Mouse (Mus musculus): ENCODE data around the gene Sdk1. TPM values are rescaled to one million over a fixed set of nuclear protein-coding genes. Genes with fewer than 3 reads are reported as not detected.

Gene Sdk1
- total and polyA plus RNA-seq, 2 experiments, result 0.18 to 0.27 TPM

DNA sequence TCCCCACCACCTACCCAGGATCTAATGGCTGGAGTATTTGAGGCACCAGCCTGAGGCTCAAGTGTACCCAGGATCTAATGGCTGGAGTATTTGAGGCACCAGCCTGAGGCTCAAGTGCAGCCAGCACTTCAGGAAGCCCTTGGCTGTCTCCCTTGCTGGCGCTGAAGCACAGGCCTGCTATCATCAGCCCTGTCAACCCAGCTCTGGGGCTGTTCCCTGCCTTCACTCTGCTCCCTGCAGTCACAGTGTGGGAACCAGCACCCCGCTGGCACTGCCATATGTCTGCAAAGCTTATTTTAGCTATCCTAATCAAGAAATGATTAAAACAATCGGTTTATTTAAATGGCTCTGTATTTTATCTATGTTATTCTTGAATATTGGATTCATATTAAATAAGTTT is 457.1 kb downstream of the Sdk1 start:
- H3K27ac ChIP-seq (replicated peaks; ENCODE audit: insufficient read depth, low read depth, low read length), result no peak overlapping the region
- no peaks in the 10 kb centered on the region for H3K27me3 ChIP-seq (ENCODE audit: control insufficient read depth, insufficient read depth, low read length)
- no peaks in the 10 kb centered on the region for H3K79me2 ChIP-seq (ENCODE audit: control insufficient read depth, insufficient read depth, low read length)
- no peaks in the 10 kb centered on the region for H3K36me3 ChIP-seq (ENCODE audit: control insufficient read depth, insufficient read depth, low read length)
- no peak overlapping the region for H3K4me3 ChIP-seq (ENCODE audit: insufficient read depth, low read depth, low read length)
- H3K9ac ChIP-seq (ENCODE audit: low read depth, low read length), result no peak overlapping the region
- TF ChIP-seq CTCF (IDR thresholded peaks at IDR 0.05; ENCODE audit: low read depth, low read length) (no peak), POLR2A (IDR thresholded peaks at IDR 0.05; ENCODE audit: extremely low read depth, insufficient read depth, low read length) (no peak)
- H3K4me1 ChIP-seq (ENCODE audit: control insufficient read depth, insufficient read depth, low read length), result no peaks in the 10 kb centered on the region
- WGBS, result 79% methylated on average over 3 of the region's 3 CpGs
- no peak for DNase-seq (ENCODE audit: extremely low read depth, low read depth, low spot score)

DNA sequence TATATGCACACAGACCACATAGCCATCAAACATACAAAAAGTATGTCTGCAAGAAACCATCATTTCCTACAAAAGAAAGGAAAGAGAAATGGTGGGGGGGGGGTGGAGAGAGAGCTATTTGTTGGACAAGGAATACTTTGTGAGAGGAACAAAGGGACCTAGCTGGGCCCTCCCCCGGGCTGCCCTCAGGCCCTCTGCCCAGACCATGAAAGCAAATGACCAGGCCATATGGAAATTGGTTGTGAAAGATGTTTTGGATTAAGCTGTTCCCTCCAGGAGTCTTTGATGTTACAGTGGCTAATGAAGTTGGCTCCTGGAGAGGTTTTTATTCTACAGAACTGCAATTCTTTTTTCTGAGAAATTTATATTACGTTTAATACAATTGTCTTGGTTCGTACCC is 479.5 kb downstream of the Sdk1 start:
- no peak for DNase-seq (ENCODE audit: extremely low read depth, low read depth, low spot score)
- Histone ChIP-seq H3K27me3 (ENCODE audit: control insufficient read depth, insufficient read depth, low read length) (no peaks in the 10 kb centered on the region), H3K4me3 (ENCODE audit: insufficient read depth, low read depth, low read length) (no peak overlapping the region), H3K36me3 (ENCODE audit: control insufficient read depth, insufficient read depth, low read length) (no peaks in the 10 kb centered on the region), H3K79me2 (ENCODE audit: control insufficient read depth, insufficient read depth, low read length) (no peaks in the 10 kb centered on the region), H3K9ac (ENCODE audit: low read depth, low read length) (no peak overlapping the region), H3K4me1 (ENCODE audit: control insufficient read depth, insufficient read depth, low read length) (no peaks in the 10 kb centered on the region), H3K27ac (replicated peaks; ENCODE audit: insufficient read depth, low read depth, low read length) (no peak overlapping the region)
- WGBS, result 86% methylated on average over 3 of the region's 3 CpGs
- no peak for TF ChIP-seq POLR2A (IDR thresholded peaks at IDR 0.05; ENCODE audit: extremely low read depth, insufficient read depth, low read length)
- TF ChIP-seq CTCF (IDR thresholded peaks at IDR 0.05; ENCODE audit: low read depth, low read length), result no peak

DNA sequence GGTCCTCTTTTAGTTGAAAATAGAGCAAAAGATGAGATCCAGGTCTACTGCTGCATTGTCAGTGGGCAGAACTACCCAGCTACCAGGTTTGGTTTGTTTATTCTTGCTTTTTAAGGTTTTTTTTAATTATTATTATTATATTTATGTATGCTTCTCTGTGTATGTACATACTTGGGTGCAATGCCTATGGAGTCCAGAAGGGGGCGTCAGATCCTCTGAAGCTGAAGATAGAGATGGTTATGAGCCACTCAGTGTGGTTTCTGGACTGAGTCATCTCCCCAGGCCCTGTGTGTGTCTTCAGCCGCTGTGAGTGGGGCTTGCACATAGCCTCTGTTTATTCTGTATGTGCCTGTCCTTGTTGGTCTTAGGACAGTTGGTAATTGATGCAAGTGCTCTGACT is 486.7 kb downstream of the Sdk1 start:
- Histone ChIP-seq H3K36me3 (ENCODE audit: control insufficient read depth, insufficient read depth, low read length) (no peaks in the 10 kb centered on the region), H3K4me1 (ENCODE audit: control insufficient read depth, insufficient read depth, low read length) (no peaks in the 10 kb centered on the region), H3K4me3 (ENCODE audit: insufficient read depth, low read depth, low read length) (no peak overlapping the region), H3K79me2 (ENCODE audit: control insufficient read depth, insufficient read depth, low read length) (no peaks in the 10 kb centered on the region), H3K9ac (ENCODE audit: low read depth, low read length) (no peak overlapping the region), H3K27me3 (ENCODE audit: control insufficient read depth, insufficient read depth, low read length) (no peaks in the 10 kb centered on the region), H3K27ac (replicated peaks; ENCODE audit: insufficient read depth, low read depth, low read length) (no peak overlapping the region)
- TF ChIP-seq POLR2A (IDR thresholded peaks at IDR 0.05; ENCODE audit: extremely low read depth, insufficient read depth, low read length) (no peak), CTCF (IDR thresholded peaks at IDR 0.05; ENCODE audit: low read depth, low read length) (no peak)
- 71% methylated on average over 2 of the region's 2 CpGs for WGBS
- no peak for DNase-seq (ENCODE audit: extremely low read depth, low read depth, low spot score)

DNA sequence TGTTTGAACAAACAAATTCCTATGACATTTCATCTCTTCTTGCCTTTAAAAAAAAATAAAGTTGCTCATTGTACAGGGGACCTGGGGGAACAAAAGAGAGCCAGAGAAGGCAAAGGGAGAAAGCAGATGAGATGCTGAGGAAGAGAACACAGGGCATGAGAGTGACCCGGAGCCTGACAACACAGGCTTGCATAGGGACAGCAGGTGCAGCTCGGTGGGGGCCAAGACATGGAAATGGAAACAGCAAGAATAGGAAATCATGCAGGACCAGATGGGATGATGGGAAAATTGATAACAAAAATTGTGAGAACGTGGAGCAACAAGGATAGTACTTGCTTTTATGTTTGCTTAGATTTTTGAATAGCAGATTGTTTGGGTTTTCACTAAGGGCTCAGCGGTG is 488.7 kb downstream of the Sdk1 start:
- H3K9ac ChIP-seq (ENCODE audit: low read depth, low read length), result no peak overlapping the region
- DNase-seq (ENCODE audit: extremely low read depth, low read depth, low spot score), result no peak
- no peaks in the 10 kb centered on the region for H3K79me2 ChIP-seq (ENCODE audit: control insufficient read depth, insufficient read depth, low read length)
- WGBS, result 64% methylated on average over 4 of the region's 4 CpGs
- TF ChIP-seq POLR2A (IDR thresholded peaks at IDR 0.05; ENCODE audit: extremely low read depth, insufficient read depth, low read length) (no peak), CTCF (IDR thresholded peaks at IDR 0.05; ENCODE audit: low read depth, low read length) (no peak)
- H3K27ac ChIP-seq (replicated peaks; ENCODE audit: insufficient read depth, low read depth, low read length), result no peak overlapping the region
- no peaks in the 10 kb centered on the region for H3K27me3 ChIP-seq (ENCODE audit: control insufficient read depth, insufficient read depth, low read length)
- H3K4me1 ChIP-seq (ENCODE audit: control insufficient read depth, insufficient read depth, low read length), result no peaks in the 10 kb centered on the region
- H3K36me3 ChIP-seq (ENCODE audit: control insufficient read depth, insufficient read depth, low read length), result no peaks in the 10 kb centered on the region
- no peak overlapping the region for H3K4me3 ChIP-seq (ENCODE audit: insufficient read depth, low read depth, low read length)

DNA sequence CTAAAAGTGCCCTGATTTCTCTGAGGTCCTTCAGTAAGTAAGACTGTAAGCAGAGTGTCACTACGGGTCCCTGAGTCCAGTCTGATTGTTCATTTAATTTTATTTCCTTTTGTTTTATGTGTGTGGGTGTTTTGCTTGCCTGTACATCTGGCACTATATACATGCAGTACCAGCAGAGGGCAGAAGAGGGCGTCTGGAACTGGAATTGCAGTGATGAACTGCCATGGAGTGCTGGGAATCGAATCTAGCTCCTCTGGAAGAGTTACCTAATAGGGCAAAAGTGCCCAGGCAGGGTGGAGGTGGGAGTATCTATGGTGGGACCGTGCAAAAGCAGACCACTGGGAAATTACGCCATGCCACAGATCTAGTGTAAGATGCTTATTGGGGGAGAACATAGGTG is 497.4 kb downstream of the Sdk1 start:
- no peak for TF ChIP-seq POLR2A (IDR thresholded peaks at IDR 0.05; ENCODE audit: extremely low read depth, insufficient read depth, low read length)
- peak; percentile 20; the same call in 1 of the 2 replicates for TF ChIP-seq CTCF (IDR thresholded peaks at IDR 0.05; ENCODE audit: low read depth, low read length)

DNA sequence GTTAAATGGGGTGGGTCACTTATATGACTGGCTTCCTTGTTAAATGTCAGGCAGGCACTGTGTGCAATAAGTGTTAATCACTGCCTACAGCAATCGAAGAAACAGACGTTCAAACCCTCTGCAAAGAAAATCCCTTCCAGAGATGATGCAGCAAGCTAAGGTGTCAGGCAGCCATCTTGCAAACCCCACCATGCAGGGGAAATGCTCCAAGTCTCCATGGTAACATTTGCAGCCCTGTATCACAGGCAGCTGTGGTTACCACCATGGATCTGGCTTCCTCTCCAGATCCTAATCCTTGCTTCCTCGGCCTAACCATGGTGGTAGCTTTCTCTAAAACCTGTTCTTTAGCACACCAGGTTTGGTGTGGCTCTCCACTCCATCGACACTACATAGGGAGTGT is 507.5 kb downstream of the Sdk1 start:
- DNase-seq (ENCODE audit: extremely low read depth, low read depth, low spot score), result no peak
- no peaks in the 10 kb centered on the region for H3K36me3 ChIP-seq (ENCODE audit: control insufficient read depth, insufficient read depth, low read length)
- no peak for TF ChIP-seq POLR2A (IDR thresholded peaks at IDR 0.05; ENCODE audit: extremely low read depth, insufficient read depth, low read length)
- TF ChIP-seq CTCF (IDR thresholded peaks at IDR 0.05; ENCODE audit: low read depth, low read length), result no peak
- WGBS, result 91% methylated on average over 4 of the region's 4 CpGs
- H3K9ac ChIP-seq (ENCODE audit: low read depth, low read length), result no peak overlapping the region
- no peak overlapping the region for H3K27ac ChIP-seq (replicated peaks; ENCODE audit: insufficient read depth, low read depth, low read length)
- H3K79me2 ChIP-seq (ENCODE audit: control insufficient read depth, insufficient read depth, low read length), result no peaks in the 10 kb centered on the region
- no peaks in the 10 kb centered on the region for H3K4me1 ChIP-seq (ENCODE audit: control insufficient read depth, insufficient read depth, low read length)
- H3K4me3 ChIP-seq (ENCODE audit: insufficient read depth, low read depth, low read length), result no peak overlapping the region
- no peaks in the 10 kb centered on the region for H3K27me3 ChIP-seq (ENCODE audit: control insufficient read depth, insufficient read depth, low read length)

More for the DNA sequence above, 497.4 kb downstream of the Sdk1 start:
- Histone ChIP-seq H3K4me1 (ENCODE audit: control insufficient read depth, insufficient read depth, low read length) (no peaks in the 10 kb centered on the region), H3K4me3 (ENCODE audit: insufficient read depth, low read depth, low read length) (no peak overlapping the region), H3K36me3 (ENCODE audit: control insufficient read depth, insufficient read depth, low read length) (no peaks in the 10 kb centered on the region), H3K79me2 (ENCODE audit: control insufficient read depth, insufficient read depth, low read length) (no peaks in the 10 kb centered on the region), H3K9ac (ENCODE audit: low read depth, low read length) (no peak overlapping the region), H3K27ac (replicated peaks; ENCODE audit: insufficient read depth, low read depth, low read length) (no peak overlapping the region), H3K27me3 (ENCODE audit: control insufficient read depth, insufficient read depth, low read length) (no peaks in the 10 kb centered on the region)
- WGBS, result 77% methylated on average over 5 of the region's 5 CpGs
- no peak for DNase-seq (ENCODE audit: extremely low read depth, low read depth, low spot score)
